Mouse (Mus musculus) midbrain, postnatal 0 days (tissue): ENCODE measurements at regions not wholly inside any gene's neighbourhood (a gene's known extent, or its start where the extent isn't known, plus 50 kb on each side); places are given as distances from the start of the nearest gene placed in this dataset.

Experiments used
- ATAC-seq: fragments of 200-750 bp; cut with Nextera tagmentation; 2 replicates; pipeline ENCODE4 v1.8.0; 2017; ENCODE audit warnings: moderate number of reproducible peaks, mild to moderate bottlenecking, moderate TSS enrichment, moderate library complexity; ENCODE audit not compliant: low FRiP score
- DNase-seq: peaks from one replicate; pipeline ENCODE4 v3.0.0-alpha.2; 2015; ENCODE audit warnings: low spot score
- H3K27ac ChIP-seq: fragments of 300-500 bp; sonication (generic); 2 replicates; pipeline ENCODE4 v1.5.1; 2014; ENCODE audit warnings: low read depth, mild to moderate bottlenecking, low read length, mixed read lengths
- H3K27me3 ChIP-seq: fragments of 300-500 bp; sonication (generic); 2 replicates; pipeline ENCODE4 v1.6.1; 2014; ENCODE audit warnings: low read length, control low read depth, mixed read lengths; ENCODE audit not compliant: insufficient read depth
- H3K36me3 ChIP-seq: fragments of 300-500 bp; sonication (generic); 2 replicates; pipeline ENCODE4 v1.6.1; 2014; ENCODE audit warnings: low read length, control low read depth, mixed read lengths; ENCODE audit not compliant: insufficient read depth
- H3K4me1 ChIP-seq: fragments of 300-500 bp; sonication (generic); 2 replicates; pipeline ENCODE4 v1.6.1; 2014; ENCODE audit warnings: mild to moderate bottlenecking, control low read depth, antibody characterized with exemption, low read length, mixed read lengths; ENCODE audit not compliant: insufficient read depth
- H3K4me2 ChIP-seq: fragments of 300-500 bp; sonication (generic); 2 replicates; pipeline ENCODE4 v1.6.1; 2014; ENCODE audit warnings: low read depth, mild to moderate bottlenecking, low read length, mixed read lengths; ENCODE audit not compliant: poor library complexity, severe bottlenecking
- H3K4me3 ChIP-seq: fragments of 300-500 bp; sonication (generic); 2 replicates; pipeline ENCODE4 v1.5.1; 2014; ENCODE audit warnings: low read depth, mild to moderate bottlenecking, low read length, moderate library complexity
- H3K9ac ChIP-seq: fragments of 300-500 bp; sonication (generic); replicated peaks from 2 replicates; pipeline ENCODE4 v1.6.1; 2014; ENCODE audit warnings: mild to moderate bottlenecking, low read length, moderate library complexity, mixed read lengths; ENCODE audit not compliant: poor library complexity, severe bottlenecking
- H3K9me3 ChIP-seq: fragments of 300-500 bp; sonication (generic); 2 replicates; pipeline ENCODE4 v1.6.1; 2016; ENCODE audit warnings: low read length, control low read depth
- CTCF ChIP-seq: IDR thresholded peaks from 2 replicates; pipeline ENCODE4 v1.5.1; 2016; ENCODE audit warnings: antibody characterized with exemption, mild to moderate bottlenecking
- WGBS: fragments of 180-500 bp; shearing (Covaris S2); extraction: QIAGEN DNeasy Blood & Tissue Kit; methylation state at CpG from one replicate; pipeline ENCODE4 v1.1.7; 2014; 5-methylcytosine and 5-hydroxymethylcytosine counted together

DNA sequence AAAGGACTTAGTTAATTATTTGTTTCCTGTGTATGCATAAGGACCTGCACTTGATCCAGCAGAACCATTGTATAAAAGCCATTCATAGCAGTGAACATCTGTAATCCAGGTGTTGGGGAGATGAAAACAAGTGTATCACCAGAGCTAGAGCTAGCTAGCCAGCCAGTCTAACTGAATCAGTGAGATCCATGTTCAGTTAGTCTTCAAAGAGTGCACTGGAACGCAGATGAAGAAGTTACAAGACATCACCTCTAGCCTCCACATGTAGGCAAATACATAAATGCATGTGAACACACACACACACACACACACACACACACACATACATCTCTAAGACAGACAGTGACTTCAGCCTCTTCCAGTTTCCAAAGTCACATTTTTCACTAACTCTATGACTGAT is 150.3 kb upstream of the Pitrm1 start:
- Histone ChIP-seq H3K27me3 (no peaks in the 10 kb centered on the region), H3K4me3 (no peak overlapping the region), H3K9ac (no peak overlapping the region), H3K36me3 (no peaks in the 10 kb centered on the region), H3K4me1 (no peaks in the 10 kb centered on the region), H3K9me3 (no peaks in the 10 kb centered on the region), H3K27ac (no peak overlapping the region), H3K4me2 (no peak overlapping the region)
- no peak for TF ChIP-seq CTCF
- ATAC-seq, result no peak
- WGBS, result 94% methylated on average over 1 of the region's 1 CpGs
- no peak for DNase-seq

DNA sequence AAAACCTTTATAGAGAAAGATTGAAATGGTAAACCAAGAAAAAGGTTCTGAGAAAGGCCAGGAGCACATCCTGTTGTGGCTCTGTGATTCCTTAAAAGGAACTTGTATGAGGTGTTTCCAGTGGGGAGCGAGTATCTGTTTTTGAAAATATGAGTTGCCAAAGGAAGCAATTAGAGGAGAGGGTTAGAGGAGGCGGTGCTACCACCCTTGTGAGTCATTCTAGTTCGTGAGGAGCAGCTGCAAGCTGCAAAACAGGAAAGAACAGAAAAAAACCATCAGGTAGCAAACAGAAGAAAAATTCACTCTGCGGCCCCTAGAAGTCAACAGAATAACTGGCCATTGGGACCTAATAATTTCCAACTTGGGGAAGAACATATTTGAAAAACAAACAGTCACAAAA is 116.1 kb upstream of the Pitrm1 start:
- no peak for ATAC-seq
- TF ChIP-seq CTCF, result no peak
- no peak overlapping the region for H3K4me2 ChIP-seq
- no peak overlapping the region for H3K4me3 ChIP-seq
- 73% methylated on average over 4 of the region's 4 CpGs for WGBS
- H3K27ac ChIP-seq, result no peak overlapping the region
- no peak overlapping the region for H3K9ac ChIP-seq
- no peaks in the 10 kb centered on the region for H3K4me1 ChIP-seq
- H3K36me3 ChIP-seq, result no peaks in the 10 kb centered on the region
- H3K9me3 ChIP-seq, result no peaks in the 10 kb centered on the region
- no peak for DNase-seq
- no peaks in the 10 kb centered on the region for H3K27me3 ChIP-seq

DNA sequence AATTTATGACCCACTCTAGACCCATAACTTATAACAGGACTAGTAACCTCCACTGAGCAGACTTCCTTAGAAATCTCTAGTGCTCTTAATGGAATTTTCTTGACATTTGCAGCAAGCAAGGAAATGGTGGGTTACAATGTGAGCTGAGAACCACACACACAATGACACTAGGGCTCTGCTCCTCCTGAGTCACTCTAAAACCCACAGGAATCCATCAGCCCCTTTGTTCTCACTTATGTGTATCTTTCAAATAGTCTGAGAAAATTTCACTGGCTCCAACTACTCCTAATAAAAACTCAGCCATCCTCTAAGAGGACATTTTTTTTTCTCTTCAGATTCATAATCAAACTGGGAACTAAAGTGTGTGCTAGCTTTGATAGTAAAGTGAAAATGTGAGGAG is 101.0 kb upstream of the Pitrm1 start:
- Histone ChIP-seq H3K36me3 (no peaks in the 10 kb centered on the region), H3K4me1 (no peaks in the 10 kb centered on the region), H3K4me3 (no peak overlapping the region), H3K27ac (no peak overlapping the region), H3K9ac (no peak overlapping the region), H3K4me2 (no peak overlapping the region), H3K9me3 (no peaks in the 10 kb centered on the region), H3K27me3 (no peaks in the 10 kb centered on the region)
- no peak for ATAC-seq
- DNase-seq, result no peak
- no peak for TF ChIP-seq CTCF

DNA sequence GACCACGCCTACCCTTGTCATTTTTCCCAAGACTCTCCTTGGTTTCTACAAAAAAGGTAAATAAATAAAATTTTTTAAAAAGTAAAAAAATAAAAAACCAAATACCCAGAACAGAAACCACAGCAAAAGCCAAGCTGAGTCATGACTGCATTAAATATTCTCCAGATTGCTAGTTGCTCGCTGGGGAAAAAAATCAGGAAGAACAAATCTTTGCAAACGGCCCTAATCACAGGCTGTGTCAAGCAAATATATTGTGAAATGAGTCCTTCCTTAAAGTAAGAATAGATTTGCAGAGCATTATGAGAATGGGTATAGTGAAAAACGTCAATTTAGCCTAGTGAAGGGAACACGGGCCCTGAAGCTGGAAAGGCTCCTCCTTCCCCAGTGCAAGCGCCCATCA is 86.6 kb upstream of the Pitrm1 start:
- H3K4me2 ChIP-seq, result no peak overlapping the region
- ATAC-seq (no peak), DNase-seq (no peak)
- 86% methylated on average over 6 of the region's 6 CpGs for WGBS
- H3K9me3 ChIP-seq, result no peaks in the 10 kb centered on the region
- no peak overlapping the region for H3K27ac ChIP-seq
- no peaks in the 10 kb centered on the region for H3K36me3 ChIP-seq
- no peaks in the 10 kb centered on the region for H3K27me3 ChIP-seq
- H3K9ac ChIP-seq, result no peak overlapping the region
- TF ChIP-seq CTCF, result no peak
- no peaks in the 10 kb centered on the region for H3K4me1 ChIP-seq
- H3K4me3 ChIP-seq, result no peak overlapping the region

DNA sequence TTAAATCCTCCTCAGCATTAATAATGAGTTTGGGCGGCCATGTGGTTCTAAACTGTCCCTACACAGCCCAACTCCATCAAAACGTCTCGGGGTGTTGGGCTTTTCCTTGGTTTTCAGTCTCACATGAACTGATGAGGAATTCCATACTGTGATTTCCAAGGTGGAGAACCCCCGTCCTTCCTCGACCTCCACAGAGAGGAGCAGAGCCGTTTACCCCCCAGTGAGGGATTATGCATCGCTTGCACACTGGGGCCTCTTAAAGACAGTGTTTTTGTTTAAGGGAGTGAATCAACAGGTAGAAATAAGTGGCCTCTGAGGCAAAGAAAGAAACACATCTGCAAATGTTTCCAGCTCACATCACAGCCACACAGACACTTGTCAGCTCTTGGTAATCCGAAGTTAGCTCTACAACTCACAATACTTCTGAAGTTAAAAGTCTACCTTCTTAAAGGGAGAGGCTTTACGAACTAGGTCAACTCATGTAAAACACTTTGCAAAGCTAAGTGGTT is 82.0 kb upstream of the Pitrm1 start:
- Histone ChIP-seq H3K4me1 (peaks cover 7% of the 10 kb centered on the region), H3K9me3 (no peaks in the 10 kb centered on the region), H3K4me3 (no peak overlapping the region), H3K4me2 (no peak overlapping the region), H3K27ac (no peak overlapping the region), H3K36me3 (no peaks in the 10 kb centered on the region), H3K27me3 (no peaks in the 10 kb centered on the region), H3K9ac (no peak overlapping the region)
- TF ChIP-seq CTCF, result no peak
- WGBS, result 28% methylated on average over 9 of the region's 9 CpGs
- DNase-seq (no peak), ATAC-seq (no peak)

DNA sequence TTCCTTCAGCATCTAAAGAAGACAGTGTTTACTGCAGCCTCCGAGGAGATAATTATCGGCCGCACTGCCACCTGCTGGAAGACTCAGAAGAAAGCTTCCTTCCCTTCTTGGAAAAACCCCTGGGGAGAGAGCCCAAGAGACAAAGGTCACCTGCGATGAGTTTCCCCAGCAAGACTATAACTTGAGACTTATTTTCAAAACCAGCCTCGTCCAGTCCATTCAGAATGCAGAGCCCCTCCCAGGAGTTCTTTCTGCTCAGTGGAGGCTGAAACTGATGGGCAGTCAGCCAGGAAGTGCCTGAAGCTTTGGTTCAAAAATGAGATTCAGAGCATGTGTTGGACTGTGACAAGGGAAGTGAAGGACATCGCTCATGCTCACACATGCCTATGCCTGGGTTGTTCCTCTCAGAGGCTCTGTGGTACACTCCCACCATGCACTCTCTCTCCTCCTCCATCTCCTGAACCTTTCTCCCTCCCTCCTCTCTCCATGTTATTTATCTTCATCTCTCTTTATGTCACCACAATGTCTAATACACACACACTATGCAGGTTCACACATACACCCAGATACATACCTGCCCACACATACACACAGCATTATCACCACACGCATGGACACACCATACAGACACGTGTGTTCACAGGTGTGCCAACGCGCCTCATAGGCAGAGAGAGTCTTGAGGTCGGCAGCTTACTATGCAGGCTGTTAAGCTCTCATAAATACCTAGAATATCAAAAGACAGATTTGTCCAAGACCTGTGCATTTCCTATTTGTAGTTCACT is 78.3 kb upstream of the Pitrm1 start:
- ATAC-seq (peak; percentile 25; the same call in 1 of the 2 replicates), DNase-seq (peak; percentile 79)
- no peak overlapping the region for H3K27ac ChIP-seq
- WGBS, result 48% methylated on average over 11 of the region's 11 CpGs
- peak; percentile 74 for TF ChIP-seq CTCF
- H3K4me1 ChIP-seq, result peaks cover 13% of the 10 kb centered on the region
- H3K27me3 ChIP-seq, result no peaks in the 10 kb centered on the region
- H3K36me3 ChIP-seq, result no peaks in the 10 kb centered on the region
- H3K9me3 ChIP-seq, result no peaks in the 10 kb centered on the region
- no peak overlapping the region for H3K4me2 ChIP-seq
- H3K4me3 ChIP-seq, result no peak overlapping the region
- no peak overlapping the region for H3K9ac ChIP-seq
